Mouse (Mus musculus) stomach, postnatal 0 days (tissue): ENCODE data around the gene Itgb3bp.

Experiments
- CTCF ChIP-seq: IDR thresholded peaks from 2 replicates; pipeline ENCODE4 v1.5.1; 2016; ENCODE audit warnings: antibody characterized with exemption, low read depth, mild to moderate bottlenecking, moderate library complexity
- EP300 ChIP-seq: optimal IDR thresholded peaks from 2 replicates; pipeline ENCODE3; 2016; ENCODE audit warnings: antibody characterized with exemption

- TF ChIP-seq CTCF (no peak), EP300 (no peak)
Observed at GRCm38 (mm10) chr4:99828739-99829093, 100.9 kb downstream of the Itgb3bp start.
